Mouse (Mus musculus) cerebellum, adult 9-10 months (tissue): ENCODE data around the gene Ifng.
"Not testable (repeated sequence)": the region's sequence is repeated elsewhere in the genome, so short reads cannot be mapped to it uniquely, and the experiment has no call there.

ENCODE experiments used
- DNase-seq: peaks from one replicate; pipeline ENCODE4 v3.0.0; 2022

The Ifng gene

GRCm38 (mm10) chr10:118440742-118441240 lies at the start of gene Ifng:
Gene Ifng, plus strand, starts transcription at chr10:118441046.
- no peak for DNase-seq

GRCm38 (mm10) chr10:118399917-118400316 lies 40.9 kb upstream of the Ifng start:
- DNase-seq: no peak

GRCm38 (mm10) chr10:118406463-118407221 lies 34.2 kb upstream of the Ifng start:
- no peak for DNase-seq

GRCm38 (mm10) chr10:118411377-118411776 lies 29.5 kb upstream of the Ifng start:
- no peak for DNase-seq

- no peak for DNase-seq
Observed at GRCm38 (mm10) chr10:118412774-118413173, 28.1 kb upstream of the Ifng start.

- no peak for DNase-seq
Observed at GRCm38 (mm10) chr10:118419000-118419425, 21.8 kb upstream of the Ifng start.

GRCm38 (mm10) chr10:118420896-118421295 lies 19.9 kb upstream of the Ifng start:
- no peak for DNase-seq

GRCm38 (mm10) chr10:118435501-118435900 lies 5.3 kb upstream of the Ifng start:
- DNase-seq: no peak

GRCm38 (mm10) chr10:118441898-118442297 lies 1.1 kb downstream of the Ifng start:
- no peak for DNase-seq

- no peak for DNase-seq
Observed at GRCm38 (mm10) chr10:118442999-118443398, 2.2 kb downstream of the Ifng start.

GRCm38 (mm10) chr10:118445021-118445420 lies 4.2 kb downstream of the Ifng start:
- DNase-seq: no peak

GRCm38 (mm10) chr10:118445502-118445901 lies 4.7 kb downstream of the Ifng start:
- DNase-seq: no peak

- DNase-seq: no peak
Observed at GRCm38 (mm10) chr10:118445978-118446377, 5.1 kb downstream of the Ifng start.

- DNase-seq: no peak
Observed at GRCm38 (mm10) chr10:118451747-118452146, 10.9 kb downstream of the Ifng start.

GRCm38 (mm10) chr10:118458729-118459128 lies 17.9 kb downstream of the Ifng start:
- DNase-seq: no peak

- no peak for DNase-seq
Observed at GRCm38 (mm10) chr10:118461126-118461767, 20.4 kb downstream of the Ifng start.

GRCm38 (mm10) chr10:118466481-118466880 lies 25.6 kb downstream of the Ifng start:
- no peak for DNase-seq

GRCm38 (mm10) chr10:118469047-118469446 lies 28.2 kb downstream of the Ifng start:
- DNase-seq: no peak

- no peak for DNase-seq
Observed at GRCm38 (mm10) chr10:118470296-118470957, 29.6 kb downstream of the Ifng start.

- DNase-seq: not testable (repeated sequence)
Observed at GRCm38 (mm10) chr10:118472846-118473245, 32.0 kb downstream of the Ifng start.

- no peak for DNase-seq
Observed at GRCm38 (mm10) chr10:118476696-118477095, 35.9 kb downstream of the Ifng start.

- DNase-seq: no peak
Observed at GRCm38 (mm10) chr10:118477297-118477696, 36.5 kb downstream of the Ifng start.

GRCm38 (mm10) chr10:118479244-118479643 lies 38.4 kb downstream of the Ifng start:
- no peak for DNase-seq

- DNase-seq: no peak
Observed at GRCm38 (mm10) chr10:118480118-118480517, 39.3 kb downstream of the Ifng start.
